Mouse (Mus musculus): ENCODE data around the gene Gnl1. TPM values are rescaled to one million over a fixed set of nuclear protein-coding genes. Genes with fewer than 3 reads are reported as not detected.
"Not testable (repeated sequence)": the region's sequence is repeated elsewhere in the genome, so short reads cannot be mapped to it uniquely, and the experiment has no call there.

The Gnl1 gene
- total RNA-seq, 2 experiments from 2014 or later = 34.3 to 38.7 TPM

DNA sequence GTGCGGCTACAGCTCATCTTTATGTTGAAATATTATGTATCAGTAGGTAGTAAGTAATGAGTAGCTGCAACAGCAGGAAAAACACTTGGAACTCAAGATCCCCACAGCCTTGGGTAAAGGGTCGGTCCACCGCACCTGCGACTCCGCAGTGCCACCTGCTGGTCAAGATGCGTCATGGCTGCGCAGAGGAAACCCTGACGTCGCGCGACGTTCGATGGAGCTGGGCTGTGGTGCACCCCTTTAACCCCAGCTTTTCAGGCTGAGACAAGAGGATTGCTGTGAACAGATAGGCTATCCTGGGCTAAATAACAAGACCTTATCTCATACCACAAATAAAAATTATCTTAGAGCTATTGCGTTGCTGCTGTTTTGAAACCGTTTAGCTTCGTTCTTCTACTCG lies 14.0 kb downstream of the Gnl1 start:
- peak; percentile 63 to 70 for DNase-seq (ENCODE audit: low spot score in 2 of 2)

- peak; percentile 44 to 76 for DNase-seq (ENCODE audit: low spot score in 2 of 2)
Measured at GRCm38 (mm10) chr17:35994175-35994878, 14.7 kb downstream of the Gnl1 start.

DNA sequence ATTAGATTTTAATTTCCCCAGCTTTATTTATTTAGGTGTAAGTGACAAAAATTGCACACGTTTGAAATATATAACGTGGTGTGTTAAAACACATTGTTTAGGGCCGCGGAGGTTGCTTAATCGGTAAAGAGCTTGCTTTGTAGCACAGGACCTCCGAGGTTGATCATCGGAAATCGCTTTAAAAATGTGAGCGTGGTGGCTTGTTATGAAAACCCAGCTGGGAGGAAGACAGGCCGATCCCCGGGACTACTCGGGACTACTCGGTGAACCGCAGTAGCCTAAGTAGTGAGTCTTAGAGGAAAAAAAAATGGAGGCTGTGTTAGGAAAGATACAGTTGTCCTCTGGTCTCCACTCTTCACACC lies 15.2 kb downstream of the Gnl1 start:
- no peak for DNase-seq (ENCODE audit: low spot score in 2 of 2)

- peak; percentile 83 to 91 for DNase-seq (ENCODE audit: low spot score in 2 of 2)
Measured at GRCm38 (mm10) chr17:35996949-35997348, 17.3 kb downstream of the Gnl1 start.

- no peak for DNase-seq (ENCODE audit: low spot score in 2 of 2)
Measured at GRCm38 (mm10) chr17:35997713-35998510, 18.3 kb downstream of the Gnl1 start.

- no peak for DNase-seq (ENCODE audit: low spot score in 2 of 2)
Measured at GRCm38 (mm10) chr17:35998545-35999305, 19.1 kb downstream of the Gnl1 start.

- no peak for DNase-seq (ENCODE audit: low spot score in 2 of 2)
Measured at GRCm38 (mm10) chr17:35999356-35999755, 19.7 kb downstream of the Gnl1 start.

DNA sequence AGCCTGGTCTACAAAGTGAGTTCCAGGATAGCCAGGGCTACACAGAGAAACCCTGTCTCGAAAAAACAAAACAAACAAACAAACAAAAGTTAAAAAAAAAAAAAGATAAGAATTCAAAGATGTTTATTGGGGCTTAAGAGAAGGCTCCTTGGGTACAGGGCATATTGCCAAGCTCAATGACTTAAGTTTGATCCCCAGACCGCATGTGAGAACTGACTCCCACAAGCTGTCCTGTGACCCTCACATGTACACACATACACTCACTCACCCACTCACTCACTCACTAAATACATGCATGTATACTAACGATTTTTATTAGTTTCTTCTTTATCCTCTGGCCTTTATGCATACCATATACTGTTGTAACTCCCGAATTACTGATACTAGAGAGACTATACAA lies 20.7 kb downstream of the Gnl1 start:
- no peak for DNase-seq (ENCODE audit: low spot score in 2 of 2)

DNA sequence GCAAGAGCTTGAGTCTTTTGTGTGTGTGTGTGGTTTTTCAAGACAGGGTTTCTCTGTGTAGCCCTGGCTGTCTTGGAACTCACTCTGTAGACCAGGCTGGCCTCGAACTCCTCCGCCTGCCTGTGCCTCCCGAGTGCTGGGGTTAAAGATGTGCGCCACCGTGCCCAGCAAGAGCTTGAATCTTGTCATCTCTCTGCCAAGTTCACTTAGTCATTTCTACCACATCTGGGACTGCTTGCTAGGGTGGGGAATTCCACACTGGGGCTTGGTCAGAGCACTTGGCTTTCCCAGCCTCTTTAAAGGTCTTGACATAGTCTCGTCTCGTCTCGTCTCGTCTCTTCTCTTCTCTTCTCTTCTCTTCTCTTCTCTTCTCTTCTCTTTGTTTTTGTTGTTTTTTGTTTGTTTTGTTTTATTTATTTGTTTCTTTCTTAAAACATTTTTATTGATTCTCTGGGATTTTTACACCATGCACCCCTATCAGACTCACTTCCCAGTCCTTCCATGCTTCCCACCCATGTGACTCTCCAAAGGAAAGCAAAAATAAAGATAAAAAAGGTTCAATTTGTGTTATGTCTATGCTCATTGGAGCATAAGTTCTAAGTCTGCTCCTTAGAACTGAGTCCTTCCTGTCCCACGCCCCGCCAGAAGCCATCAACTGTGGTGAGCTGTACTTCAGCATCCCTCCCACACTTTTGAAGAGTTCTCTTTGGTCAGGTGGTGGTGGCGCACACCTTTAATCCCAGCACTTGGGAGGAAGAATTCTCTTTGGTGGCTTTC lies 21.7 kb downstream of the Gnl1 start:
- no peak for DNase-seq (ENCODE audit: low spot score in 2 of 2)

DNA sequence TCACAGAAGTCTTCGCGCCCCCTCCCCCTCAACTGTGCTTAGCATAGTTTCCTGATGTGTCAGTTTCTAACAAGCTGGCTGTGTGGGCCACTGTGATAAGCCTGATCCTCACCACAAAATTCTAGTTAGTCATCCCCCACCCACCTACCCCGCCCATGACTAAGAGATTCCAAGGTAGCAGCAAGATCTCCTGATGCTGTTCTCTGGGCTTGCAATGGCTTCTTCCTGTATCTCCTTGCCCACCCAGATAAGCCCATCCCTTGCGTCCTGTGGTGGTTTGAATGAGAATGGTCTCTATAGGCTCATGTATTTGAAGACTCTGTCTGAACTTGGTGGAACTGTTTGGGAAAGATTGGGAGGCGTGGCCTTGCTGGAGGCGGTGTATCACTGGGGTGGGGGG lies 22.3 kb downstream of the Gnl1 start:
- DNase-seq (ENCODE audit: low spot score in 2 of 2) = no peak

DNA sequence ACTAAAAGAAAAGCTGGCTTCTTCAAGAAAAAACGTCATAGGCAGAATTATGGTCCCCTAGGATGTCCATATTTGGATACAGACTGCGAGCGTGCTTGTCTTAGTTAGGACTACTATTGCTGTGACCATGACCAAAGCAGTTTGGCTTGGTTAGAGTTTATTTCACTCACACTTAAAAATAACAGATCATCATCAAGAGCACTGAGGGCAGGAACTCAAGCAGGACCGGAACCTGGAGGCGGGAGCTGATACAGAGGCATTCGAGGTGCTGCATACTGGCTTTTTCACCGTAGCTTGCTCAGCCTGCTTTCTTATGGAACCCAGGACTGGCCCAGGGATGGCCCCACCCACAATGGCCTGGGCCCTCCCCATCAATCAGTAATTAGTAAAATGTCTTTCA lies 23.7 kb downstream of the Gnl1 start:
- DNase-seq (ENCODE audit: low spot score in 2 of 2) = no peak

DNA sequence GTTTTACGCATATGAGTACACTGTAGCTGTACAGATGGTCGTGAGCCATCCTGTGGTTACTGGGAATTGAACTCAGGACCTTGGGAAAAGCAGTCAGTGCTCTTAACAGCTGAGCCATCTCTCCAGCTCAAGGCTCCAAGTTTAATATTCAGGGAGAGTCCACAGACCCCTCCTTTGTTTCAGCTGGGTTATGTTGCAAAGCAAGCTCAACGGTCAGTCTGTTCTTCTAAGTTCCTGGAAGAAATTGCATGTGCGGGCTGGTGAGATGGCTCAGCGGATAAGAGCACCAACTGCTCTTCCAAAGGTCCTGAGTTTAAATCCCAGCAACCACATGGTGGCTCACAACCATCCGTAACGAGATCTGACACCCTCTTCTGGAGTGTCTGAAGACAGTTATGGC lies 24.8 kb downstream of the Gnl1 start:
- DNase-seq (ENCODE audit: low spot score in 2 of 2) = not testable (repeated sequence)

GRCm38 (mm10) chr17:36014977-36015376 lies 35.3 kb downstream of the Gnl1 start:
- DNase-seq (ENCODE audit: low spot score in 2 of 2) = no peak

DNA sequence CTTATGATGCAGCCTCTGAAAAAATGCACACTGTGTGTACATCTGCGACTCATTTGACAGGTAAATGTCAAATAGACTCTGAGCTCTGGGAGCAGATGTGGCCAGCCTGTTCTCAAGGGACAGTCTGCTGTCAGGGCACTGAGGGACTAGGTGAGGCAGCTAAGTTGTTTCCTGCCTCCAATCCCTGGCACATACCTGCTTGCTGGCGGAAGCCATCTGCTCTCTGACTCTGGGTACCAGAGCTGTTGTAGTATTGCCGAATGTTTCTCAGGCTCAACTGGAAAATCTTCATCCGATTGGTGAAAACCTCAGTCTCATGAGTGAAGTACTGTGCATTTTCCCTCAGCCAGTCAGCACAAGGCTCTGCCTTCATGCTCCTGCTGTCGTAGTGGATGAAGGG lies 37.4 kb downstream of the Gnl1 start:
- no peak for DNase-seq (ENCODE audit: low spot score in 2 of 2)

DNA sequence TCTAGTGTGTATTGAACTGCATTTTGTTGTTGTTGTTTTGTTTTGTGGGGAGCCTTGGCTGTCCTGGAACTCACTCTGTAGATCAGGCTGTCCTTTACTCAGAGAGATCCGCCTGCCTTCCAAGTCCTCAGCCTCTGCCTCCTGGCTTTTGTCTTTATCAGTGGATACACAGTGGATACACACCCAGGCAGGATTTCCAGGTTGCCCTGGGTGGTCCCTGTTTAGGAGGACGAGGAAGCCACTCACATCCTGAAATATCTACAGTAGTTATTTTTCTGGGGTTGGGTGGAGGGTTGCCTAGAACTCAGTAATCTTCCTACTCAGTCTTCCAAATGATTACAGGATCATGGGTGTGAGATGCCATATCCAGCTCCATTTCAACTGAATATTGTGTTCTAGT lies 39.3 kb downstream of the Gnl1 start:
- DNase-seq (ENCODE audit: low spot score in 2 of 2) = no peak

DNA sequence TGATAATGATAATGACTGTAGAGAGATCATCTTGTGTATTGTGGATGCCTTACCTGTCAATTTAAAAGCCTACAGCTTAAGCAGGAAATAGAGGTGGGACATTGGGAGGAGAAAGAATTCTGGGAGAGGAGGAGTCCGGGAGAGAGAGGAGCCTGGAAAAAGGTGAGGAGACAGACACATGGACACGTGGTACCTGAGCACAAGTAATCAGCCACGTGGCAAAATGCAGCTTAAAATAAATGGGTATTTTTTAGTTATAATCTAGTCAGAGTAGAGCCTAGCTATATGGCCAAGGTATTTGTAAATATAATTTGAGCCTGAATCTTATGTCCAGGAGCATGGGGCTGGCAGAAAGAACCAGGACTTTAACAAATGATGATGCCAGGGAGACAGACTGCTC lies 39.9 kb downstream of the Gnl1 start:
- DNase-seq (ENCODE audit: low spot score in 2 of 2) = no peak

GRCm38 (mm10) chr17:36020191-36021073 lies 40.8 kb downstream of the Gnl1 start, which contains the start of gene H2-T24:
TSS of gene H2-T24 (minus strand) at chr17:36020560.
- peak in 1 of 2 experiments; percentile 54 for DNase-seq (ENCODE audit: low spot score in 2 of 2)

DNA sequence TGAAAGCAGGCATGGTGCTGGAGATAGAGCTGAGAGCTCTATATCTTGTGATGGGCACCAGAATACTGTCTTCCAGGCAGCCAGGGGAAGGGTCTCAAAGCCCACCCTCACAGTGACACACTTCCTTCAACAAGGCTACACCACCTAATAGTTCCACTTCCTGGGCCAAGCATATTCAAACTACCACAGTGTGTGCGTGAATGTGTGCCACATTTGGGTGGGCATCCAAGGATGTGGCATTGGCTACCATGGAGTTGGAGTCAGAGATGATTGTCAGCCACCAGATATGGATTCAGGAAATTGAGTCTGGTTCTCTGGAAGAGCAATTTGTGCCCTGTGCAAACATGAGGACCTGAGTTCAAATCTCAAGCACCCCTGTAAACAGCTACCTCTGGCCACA lies 41.7 kb downstream of the Gnl1 start:
- DNase-seq (ENCODE audit: low spot score in 2 of 2) = no peak

DNA sequence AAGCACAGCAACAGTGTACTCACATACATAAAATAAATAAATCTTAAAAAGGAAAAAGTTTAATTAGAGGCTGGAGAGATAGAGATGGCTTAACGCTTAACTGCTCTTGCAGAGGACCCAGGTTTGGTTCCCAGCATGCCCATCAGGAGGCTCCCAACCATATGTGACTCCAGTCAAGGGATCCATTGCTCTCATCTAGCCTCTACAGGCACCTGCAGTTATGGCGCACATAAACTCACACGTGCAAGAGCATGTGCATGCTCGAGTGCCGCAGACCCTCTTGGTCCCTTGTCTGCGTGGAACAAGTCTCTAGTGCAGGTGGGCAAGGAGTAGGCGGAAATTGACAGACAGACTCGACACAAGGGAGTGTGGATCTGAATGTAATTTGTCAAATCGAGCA lies 42.4 kb downstream of the Gnl1 start:
- no peak for DNase-seq (ENCODE audit: low spot score in 2 of 2)

- DNase-seq (ENCODE audit: low spot score in 2 of 2) = no peak
Measured at GRCm38 (mm10) chr17:36022922-36023321, 43.3 kb downstream of the Gnl1 start.
